Mouse (Mus musculus) heart, embryonic 15.5 days (tissue): ENCODE data around the gene Flg. TPM values are rescaled to one million over a fixed set of nuclear protein-coding genes. Genes with fewer than 3 reads are reported as not detected.

Source experiments
- ATAC-seq: fragments of 200-750 bp; cut with Nextera tagmentation; replicated peaks from 2 replicates; pipeline ENCODE4 v1.8.0; 2017; ENCODE audit warnings: low read depth, moderate TSS enrichment; ENCODE audit not compliant: insufficient number of reproducible peaks, insufficient read depth, low FRiP score
- H3K27ac ChIP-seq: fragments of 300-500 bp; sonication (generic); 2 replicates; pipeline ENCODE4 v1.5.1; 2015; ENCODE audit warnings: mild to moderate bottlenecking, inconsistent platforms
- H3K27me3 ChIP-seq: fragments of 300-500 bp; sonication (generic); 2 replicates; pipeline ENCODE4 v1.6.1; 2015; ENCODE audit warnings: inconsistent platforms
- H3K36me3 ChIP-seq: fragments of 300-500 bp; sonication (generic); 2 replicates; pipeline ENCODE4 v1.6.1; 2015; ENCODE audit warnings: mild to moderate bottlenecking, inconsistent platforms
- H3K4me1 ChIP-seq: fragments of 300-500 bp; sonication (generic); replicated peaks from 2 replicates; pipeline ENCODE4 v1.6.1; 2015; ENCODE audit warnings: inconsistent platforms
- H3K4me2 ChIP-seq: fragments of 300-500 bp; sonication (generic); 2 replicates; pipeline ENCODE4 v1.6.1; 2015; ENCODE audit warnings: inconsistent platforms, mild to moderate bottlenecking, moderate library complexity
- H3K4me3 ChIP-seq: fragments of 300-500 bp; sonication (generic); 2 replicates; pipeline ENCODE4 v1.5.1; 2015; ENCODE audit warnings: mild to moderate bottlenecking, inconsistent platforms
- H3K9ac ChIP-seq: fragments of 300-500 bp; sonication (generic); 2 replicates; pipeline ENCODE4 v1.6.1; 2015; ENCODE audit warnings: mild to moderate bottlenecking, inconsistent platforms
- H3K9me3 ChIP-seq: fragments of 300-500 bp; sonication (generic); replicated peaks from 2 replicates; pipeline ENCODE4 v1.6.1; 2016; ENCODE audit warnings: inconsistent platforms
- WGBS: fragments of 180-500 bp; shearing (Covaris S2); methylation state at CpG from one replicate; pipeline ENCODE4 v1.1.7; 2015; ENCODE audit warnings: mixed read lengths; 5-methylcytosine and 5-hydroxymethylcytosine counted together
- polyA plus RNA-seq: library from polyadenylated mRNA; unstranded; fragments of >200 nt; fragmentation: Nextera tagmentation; extraction: Ambion mirVana; gene quantifications from 2 replicates; pipeline ENCODE4 v1.2.1, GENCODE M21; 2015

The Flg gene
- not detected in 2 replicates for polyA plus RNA-seq

DNA sequence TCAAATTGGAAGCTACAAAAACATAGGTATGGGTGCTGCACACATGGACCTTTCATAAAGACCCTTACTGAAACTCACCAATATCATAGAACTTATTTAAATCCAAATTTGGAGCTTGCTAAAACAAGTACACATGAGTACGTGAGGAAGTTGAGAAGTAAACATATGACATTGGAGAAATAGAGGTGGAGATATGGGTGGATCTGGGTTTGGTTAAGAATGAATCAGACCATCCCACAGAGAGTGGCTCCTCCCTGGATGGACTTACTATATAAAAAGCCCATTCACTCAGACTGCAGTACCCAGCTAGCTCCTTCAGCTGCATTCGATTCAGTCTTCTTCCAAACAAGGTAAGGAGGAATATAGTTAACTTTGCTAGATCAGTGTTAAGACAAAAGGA is at the start of gene Flg:
Gene Flg, plus strand, starts transcription at position 301 of the 400 bp plus-strand sequence.
- no peak within 1 kb of the TSS for H3K4me3 ChIP-seq
- no peak within 1 kb of the TSS for H3K27ac ChIP-seq
- H3K36me3 ChIP-seq = no peaks in the 10 kb centered on the region
- no peak within 1 kb of the TSS for H3K4me2 ChIP-seq
- no peak within 1 kb of the TSS for H3K9ac ChIP-seq
- H3K27me3 ChIP-seq = no peaks in the 10 kb centered on the region
- no peaks in the 10 kb centered on the region for H3K9me3 ChIP-seq
- 82% methylated on average over 2 of the region's 2 CpGs for WGBS
- no peaks in the 10 kb centered on the region for H3K4me1 ChIP-seq
- no peak for ATAC-seq

DNA sequence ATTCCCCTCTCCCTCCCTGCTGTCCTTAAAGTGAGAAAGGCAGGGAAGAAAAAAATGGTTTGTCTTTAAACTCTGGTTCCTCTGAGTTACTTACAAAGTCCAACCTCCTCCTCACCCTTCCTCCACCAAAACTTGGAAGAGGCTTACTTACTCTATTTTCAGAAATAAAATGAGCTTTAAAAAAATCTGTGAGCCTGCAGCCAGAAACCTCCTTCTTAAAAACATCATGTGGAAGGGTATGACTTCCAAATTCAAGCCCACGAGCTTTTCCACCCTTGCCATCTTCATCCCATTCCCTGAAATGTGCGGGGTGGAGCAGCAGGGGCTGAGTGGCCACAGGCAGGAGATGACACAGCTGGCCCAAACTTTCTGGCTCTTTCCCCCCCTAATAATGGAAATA is 24.2 kb downstream of the Flg start:
- H3K9me3 ChIP-seq = no peaks in the 10 kb centered on the region
- H3K4me1 ChIP-seq = no peaks in the 10 kb centered on the region
- no peak overlapping the region for H3K9ac ChIP-seq
- no peaks in the 10 kb centered on the region for H3K27me3 ChIP-seq
- H3K36me3 ChIP-seq = no peaks in the 10 kb centered on the region
- H3K4me3 ChIP-seq = no peak overlapping the region
- H3K4me2 ChIP-seq = no peak overlapping the region
- no peak overlapping the region for H3K27ac ChIP-seq
- 73% methylated on average over 2 of the region's 2 CpGs for WGBS
- no peak for ATAC-seq

DNA sequence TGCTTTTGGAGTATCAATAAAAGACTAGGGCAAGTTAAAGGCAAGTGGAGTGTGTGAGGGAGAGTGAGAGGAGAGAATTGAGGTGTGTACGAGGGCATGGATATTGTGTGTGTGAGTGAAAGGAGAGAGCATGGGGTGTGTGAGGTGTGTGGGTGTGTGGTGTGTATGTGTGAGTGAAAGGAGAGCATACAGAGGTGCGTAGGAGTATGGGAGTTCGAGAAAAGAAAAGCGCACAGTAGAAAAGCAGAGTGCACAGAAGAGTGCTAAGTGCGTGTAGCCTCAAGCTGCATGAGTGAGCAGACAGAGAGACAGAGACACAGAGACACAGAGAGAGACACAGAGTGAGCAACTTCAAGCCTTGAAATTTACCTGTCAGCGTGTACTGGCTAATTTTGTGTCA is 26.5 kb downstream of the Flg start:
- Histone ChIP-seq H3K9ac (no peak overlapping the region), H3K4me2 (no peak overlapping the region), H3K27me3 (no peaks in the 10 kb centered on the region), H3K4me3 (no peak overlapping the region), H3K36me3 (no peaks in the 10 kb centered on the region), H3K9me3 (no peaks in the 10 kb centered on the region), H3K4me1 (no peaks in the 10 kb centered on the region), H3K27ac (no peak overlapping the region)
- ATAC-seq = no peak
- 74% methylated on average over 6 of the region's 6 CpGs for WGBS

DNA sequence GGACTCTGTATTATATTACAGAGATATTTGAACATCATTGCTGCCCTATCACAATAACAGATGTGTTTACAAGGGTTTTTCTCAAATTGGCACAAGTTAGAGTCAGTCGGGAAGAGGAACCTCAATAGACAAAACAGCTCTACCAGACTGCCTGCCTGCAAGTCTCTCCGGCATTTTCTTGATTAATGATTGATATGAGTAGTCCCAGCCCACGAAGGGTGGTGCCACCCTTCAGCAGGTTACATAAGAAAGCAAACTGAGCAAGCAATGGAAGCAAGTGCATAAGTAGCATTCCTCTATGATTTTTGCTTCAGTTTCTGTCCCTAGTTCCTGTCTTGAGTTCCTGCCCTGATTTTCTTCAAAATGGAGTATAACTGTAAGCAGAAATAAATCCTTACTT is 28.6 kb downstream of the Flg start:
- 77% methylated on average over 3 of the region's 3 CpGs for WGBS
- Histone ChIP-seq H3K9me3 (no peaks in the 10 kb centered on the region), H3K27ac (no peak overlapping the region), H3K4me2 (no peak overlapping the region), H3K9ac (no peak overlapping the region), H3K36me3 (no peaks in the 10 kb centered on the region), H3K4me1 (no peaks in the 10 kb centered on the region), H3K4me3 (no peak overlapping the region), H3K27me3 (no peaks in the 10 kb centered on the region)
- no peak for ATAC-seq

DNA sequence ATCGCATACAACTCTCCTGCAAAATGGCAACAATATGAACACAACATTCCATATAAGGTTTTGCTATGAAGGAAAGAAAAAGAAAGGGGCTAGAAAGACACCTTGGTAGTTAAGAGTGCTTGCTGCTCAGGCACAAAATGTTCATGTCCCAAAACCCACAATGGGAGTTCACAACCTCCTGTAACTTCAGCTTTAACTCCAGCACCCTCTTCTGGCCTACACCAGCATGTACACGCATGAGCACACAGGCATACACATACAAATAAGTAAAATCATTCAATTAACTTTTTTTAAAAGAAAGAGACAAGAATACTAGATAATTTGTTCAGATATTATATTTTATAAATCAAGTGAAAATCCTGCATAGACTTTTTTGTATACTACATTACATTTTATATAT is 32.8 kb downstream of the Flg start:
- Histone ChIP-seq H3K27ac (no peak overlapping the region), H3K4me3 (no peak overlapping the region), H3K4me1 (no peaks in the 10 kb centered on the region), H3K9me3 (no peaks in the 10 kb centered on the region), H3K36me3 (no peaks in the 10 kb centered on the region), H3K27me3 (no peaks in the 10 kb centered on the region), H3K4me2 (no peak overlapping the region), H3K9ac (no peak overlapping the region)
- WGBS = 73% methylated on average over 2 of the region's 2 CpGs
- no peak for ATAC-seq

DNA sequence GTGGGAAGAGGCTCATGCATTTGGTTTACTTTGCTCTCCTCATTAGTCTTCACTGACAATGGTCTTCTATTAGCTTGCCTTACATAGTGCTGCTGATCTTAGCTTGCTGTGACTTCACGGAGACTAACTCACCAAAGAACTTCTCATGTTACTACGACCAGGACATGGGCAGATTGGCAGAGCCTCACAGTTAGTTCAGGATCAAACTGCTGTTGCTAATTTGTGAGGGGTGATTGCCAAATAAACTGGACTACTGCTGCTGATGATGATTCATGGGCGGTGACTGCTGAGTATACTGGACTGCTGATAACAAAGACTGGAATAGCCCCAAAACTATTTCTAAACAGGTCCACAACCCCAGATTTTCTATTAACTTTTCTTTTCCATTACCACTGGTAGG is 38.0 kb downstream of the Flg start:
- Histone ChIP-seq H3K4me3 (no peak overlapping the region), H3K9ac (no peak overlapping the region), H3K9me3 (no peaks in the 10 kb centered on the region), H3K27ac (no peak overlapping the region), H3K4me1 (no peaks in the 10 kb centered on the region), H3K36me3 (no peaks in the 10 kb centered on the region), H3K27me3 (no peaks in the 10 kb centered on the region), H3K4me2 (no peak overlapping the region)
- no peak for ATAC-seq
- WGBS = 62% methylated on average over 3 of the region's 3 CpGs

DNA sequence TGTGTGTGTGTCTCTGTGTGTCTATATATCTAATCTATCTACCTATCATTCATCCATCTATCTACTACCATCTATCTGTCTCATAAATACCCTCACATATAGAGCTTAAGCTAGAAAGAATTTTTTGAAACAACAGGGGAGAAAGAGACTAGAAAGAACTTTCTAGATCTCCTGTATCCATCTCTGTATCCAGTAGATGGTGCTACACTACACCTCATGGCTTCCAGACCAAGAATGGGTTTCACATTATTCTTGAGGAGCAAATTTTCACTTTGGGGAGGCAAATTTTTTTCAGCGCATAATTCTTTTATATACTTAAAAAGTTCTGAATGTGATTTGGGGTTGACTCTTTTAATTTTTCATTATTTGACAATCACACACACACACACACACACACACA is 41.1 kb downstream of the Flg start:
- ATAC-seq = no peak
- 93% methylated on average over 1 of the region's 1 CpGs for WGBS

DNA sequence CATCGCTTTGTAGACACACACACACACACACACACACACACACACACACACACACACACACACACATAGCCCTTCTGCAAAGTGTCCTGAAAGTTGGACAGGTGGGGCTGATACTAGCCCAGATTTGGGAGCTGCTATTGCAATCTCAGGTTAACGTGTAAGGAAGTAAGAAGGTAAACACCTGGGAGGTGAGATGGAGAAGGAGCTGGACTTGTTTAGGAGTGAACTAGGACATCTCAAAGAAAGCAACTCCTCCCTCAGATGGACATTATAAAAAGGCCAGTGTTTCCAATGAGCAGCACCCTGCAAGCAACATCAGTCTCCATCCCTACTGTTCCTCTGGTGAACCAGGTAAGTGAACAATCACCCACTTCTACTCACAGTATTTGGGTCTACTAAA is 46.1 kb downstream of the Flg start, which contains the start of gene Hrnr:
Gene Hrnr, plus strand, starts transcription at position 301 of the 400 bp plus-strand sequence.
- no peak for ATAC-seq

More for the DNA sequence above, 41.1 kb downstream of the Flg start:
- Histone ChIP-seq H3K9ac (no peak overlapping the region), H3K27me3 (no peaks in the 10 kb centered on the region), H3K27ac (no peak overlapping the region), H3K4me1 (no peaks in the 10 kb centered on the region), H3K4me3 (no peak overlapping the region), H3K36me3 (no peaks in the 10 kb centered on the region), H3K9me3 (no peaks in the 10 kb centered on the region), H3K4me2 (no peak overlapping the region)

DNA sequence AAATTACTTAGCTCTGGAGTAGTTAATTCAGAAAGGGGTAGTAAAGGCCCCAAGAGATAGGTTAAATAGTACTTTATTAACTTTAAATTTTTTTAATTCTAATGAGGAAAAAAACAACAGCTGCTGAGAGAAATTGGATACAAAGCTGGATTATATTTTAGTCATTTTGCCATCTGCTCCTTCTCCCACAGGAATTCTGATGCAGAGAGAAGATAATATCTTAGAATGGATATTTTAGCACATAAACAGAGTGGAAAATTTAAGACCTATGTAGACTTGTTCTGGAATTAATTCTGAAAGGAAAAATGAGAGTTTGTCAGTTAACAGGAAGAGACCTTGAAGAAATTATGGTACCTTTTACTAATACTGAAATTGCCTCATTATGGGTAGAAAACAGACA is 64.4 kb downstream of the Flg start:
- Histone ChIP-seq H3K9me3 (no peaks in the 10 kb centered on the region), H3K27me3 (no peaks in the 10 kb centered on the region), H3K27ac (no peak overlapping the region), H3K4me3 (no peak overlapping the region), H3K4me2 (no peak overlapping the region), H3K36me3 (no peaks in the 10 kb centered on the region), H3K9ac (no peak overlapping the region), H3K4me1 (no peaks in the 10 kb centered on the region)
- no peak for ATAC-seq

More for the DNA sequence above, 46.1 kb downstream of the Flg start, which contains the start of gene Hrnr:
- Histone ChIP-seq H3K4me1 (no peaks in the 10 kb centered on the region), H3K27ac (no peak within 1 kb of the TSS), H3K36me3 (no peaks in the 10 kb centered on the region), H3K4me3 (no peak within 1 kb of the TSS), H3K9ac (no peak within 1 kb of the TSS), H3K9me3 (no peaks in the 10 kb centered on the region), H3K27me3 (no peaks in the 10 kb centered on the region), H3K4me2 (no peak within 1 kb of the TSS)
- WGBS = 76% methylated on average over 2 of the region's 2 CpGs

DNA sequence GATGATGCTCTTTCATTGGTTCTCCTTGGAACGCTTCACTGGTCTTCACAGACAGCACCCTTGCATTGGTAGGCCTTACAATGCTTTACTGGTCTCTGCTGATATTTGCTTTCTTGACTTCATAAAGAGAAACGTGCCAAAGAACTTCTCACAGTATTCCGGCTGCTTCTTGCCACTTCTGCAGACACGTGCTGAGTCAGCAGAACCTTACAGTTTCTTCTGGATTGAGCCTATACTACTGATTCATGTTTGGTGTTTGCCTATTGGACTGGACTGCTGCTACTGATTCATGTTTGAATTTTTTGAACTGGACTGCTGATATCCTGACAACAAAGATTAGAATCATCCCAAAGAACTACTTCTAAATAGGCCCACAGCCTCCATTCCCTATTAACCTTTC is 66.7 kb downstream of the Flg start:
- ATAC-seq = no peak
- no peaks in the 10 kb centered on the region for H3K4me1 ChIP-seq
- H3K27ac ChIP-seq = no peak overlapping the region
- H3K9me3 ChIP-seq = no peaks in the 10 kb centered on the region
- WGBS = 78% methylated on average over 4 of the region's 4 CpGs
- no peaks in the 10 kb centered on the region for H3K36me3 ChIP-seq
- H3K4me3 ChIP-seq = no peak overlapping the region
- H3K9ac ChIP-seq = no peak overlapping the region
- H3K27me3 ChIP-seq = no peaks in the 10 kb centered on the region
- no peak overlapping the region for H3K4me2 ChIP-seq
